Mouse (Mus musculus): Measurements from ENCODE around the gene Ggact.

Gene Ggact

DNA sequence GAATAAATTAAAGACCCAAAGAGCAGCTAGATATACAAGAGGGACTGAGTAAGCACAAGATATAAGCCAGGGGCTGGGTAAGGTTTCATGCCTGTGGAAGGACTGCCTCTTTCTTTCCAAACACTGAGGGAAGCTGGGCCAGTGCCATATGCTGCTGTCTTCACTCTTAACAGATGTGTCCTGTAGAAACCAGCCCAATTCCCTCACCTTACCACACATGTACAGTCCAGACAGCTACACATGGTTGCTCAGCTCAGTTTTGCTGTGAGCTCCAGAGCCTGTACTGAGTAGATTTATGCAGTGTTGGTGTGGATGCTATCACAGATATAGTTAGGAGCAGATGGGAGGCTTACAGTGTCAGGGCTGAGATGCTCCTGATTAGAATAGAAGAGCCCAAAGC, 12.9 kb downstream of the Ggact start:
- in situ Hi-C loops (cut with MboI, MseI), result no loop called here

DNA sequence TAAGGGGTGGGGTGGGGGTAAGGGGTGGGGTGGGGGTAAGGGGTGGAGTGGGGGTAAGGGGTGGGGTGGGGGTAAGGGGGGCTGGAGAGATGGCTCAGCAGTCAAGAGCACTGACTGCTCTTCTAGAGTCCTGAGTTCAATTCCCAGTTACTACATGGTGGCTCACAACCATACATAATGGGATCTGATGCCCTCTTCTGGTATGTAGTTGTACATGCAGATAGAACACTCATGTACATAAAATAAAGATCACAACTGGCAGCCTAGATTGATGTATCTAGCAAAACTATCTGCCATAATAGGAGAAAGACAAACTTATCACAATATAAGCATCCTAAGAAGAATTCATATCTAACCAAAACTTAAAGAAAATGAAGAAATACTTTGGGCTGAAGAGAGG, 15.0 kb downstream of the Ggact start:
- in situ Hi-C loops (cut with MboI, MseI), result no loop called here

DNA sequence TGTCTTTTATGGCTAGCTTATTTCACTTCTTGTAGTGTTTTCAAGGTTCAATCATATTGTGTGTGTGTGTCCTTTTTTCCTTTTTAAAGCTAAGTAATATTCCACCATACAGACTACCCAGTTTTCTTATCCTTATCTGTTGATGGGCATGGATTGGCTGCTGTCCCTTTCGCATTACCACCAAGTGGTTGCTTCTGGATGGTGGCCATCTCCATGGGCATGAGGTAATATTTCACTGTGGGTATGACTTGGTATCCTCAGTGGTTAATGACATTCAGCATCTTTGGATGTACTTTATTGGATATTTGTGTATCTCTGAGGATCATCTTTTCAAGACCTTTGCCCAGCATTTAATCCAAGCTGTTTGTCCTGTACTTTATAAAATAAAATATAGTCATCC, 17.5 kb downstream of the Ggact start:
- in situ Hi-C loops (cut with MboI, MseI), result no loop called here

DNA sequence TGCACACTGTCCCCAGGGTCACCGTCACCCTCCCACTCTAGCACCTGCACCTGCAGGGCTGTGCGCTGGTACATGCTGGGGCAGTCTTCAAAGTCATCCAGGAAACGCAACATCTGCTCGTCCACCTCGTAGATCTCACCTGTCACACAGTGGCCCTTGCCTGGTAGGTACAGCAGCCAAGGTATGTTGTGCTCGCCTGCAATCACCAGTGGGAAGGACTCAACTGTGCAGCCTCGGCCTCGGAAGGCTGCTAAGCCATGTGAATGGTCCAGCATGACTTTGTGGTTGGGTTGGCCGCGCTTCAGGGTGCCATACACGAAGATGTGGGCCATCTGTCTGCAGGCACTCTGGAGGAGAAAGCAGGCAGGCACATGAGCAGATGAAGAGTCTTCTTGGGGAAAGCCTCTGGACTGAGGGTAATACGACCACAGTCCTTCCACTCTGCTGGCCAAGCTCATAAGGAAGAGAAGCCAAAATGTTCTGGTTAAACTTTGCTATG, 22.0 kb downstream of the Ggact start:
- in situ Hi-C loops (cut with MboI, MseI), result no loop called here

DNA sequence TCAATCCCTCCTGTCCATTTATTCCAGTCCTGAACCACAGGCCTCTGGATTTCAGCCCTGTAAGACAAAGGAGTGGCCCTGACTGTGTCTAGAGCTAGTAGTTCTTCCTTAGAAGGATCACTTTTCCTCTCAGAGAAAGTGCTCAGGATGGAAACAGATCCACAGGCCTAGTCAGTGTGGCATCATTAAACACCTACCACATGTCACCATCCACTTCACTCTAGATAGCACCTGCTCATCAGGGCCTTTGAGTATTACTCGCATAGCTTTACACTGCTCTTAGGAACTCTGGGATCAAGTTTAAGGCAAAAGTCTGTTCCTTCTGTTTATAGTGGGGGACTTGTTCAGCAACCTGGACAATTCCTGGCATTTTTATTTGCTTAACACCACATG, 25.1 kb downstream of the Ggact start:
- in situ Hi-C loops (cut with MboI, MseI), result no loop called here

DNA sequence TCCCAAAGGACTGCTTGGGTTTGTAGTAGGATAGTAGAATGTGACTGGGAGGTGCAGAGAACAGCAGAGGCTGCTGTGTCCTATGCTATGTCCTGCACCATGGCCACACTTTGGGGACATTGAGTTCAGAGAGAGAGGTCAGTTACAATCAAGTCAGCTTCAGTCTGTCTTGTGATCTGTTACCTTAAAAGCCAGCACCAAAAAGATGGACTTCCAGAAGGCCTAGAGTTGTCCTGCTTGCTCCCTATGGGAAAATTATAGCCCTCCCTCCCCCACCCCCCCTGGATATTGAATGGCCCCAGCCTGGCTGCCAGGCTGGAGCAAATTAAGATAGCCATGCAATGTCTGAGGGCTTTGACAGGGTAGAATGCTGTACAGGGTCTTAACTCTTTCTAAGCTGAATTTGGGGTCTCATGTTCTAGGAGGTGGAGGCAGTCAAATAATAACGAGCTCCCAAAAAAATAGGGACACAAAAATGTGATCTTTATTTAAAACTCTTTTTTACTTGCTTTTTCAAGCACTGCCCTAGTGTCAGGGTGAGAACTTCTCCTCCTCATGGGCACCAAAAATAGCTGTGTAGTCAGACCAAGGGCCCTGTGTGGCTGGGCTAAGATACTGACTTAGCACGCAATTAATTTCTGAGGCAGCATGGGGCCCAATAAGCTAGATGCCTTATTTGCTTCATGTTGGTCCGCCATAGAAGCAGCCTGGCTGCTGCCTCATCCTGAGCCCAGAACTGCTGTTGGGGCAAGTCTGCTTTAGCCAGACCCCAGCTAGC, 25.7 kb downstream of the Ggact start:
- in situ Hi-C loops (cut with MboI, MseI), result no loop called here

DNA sequence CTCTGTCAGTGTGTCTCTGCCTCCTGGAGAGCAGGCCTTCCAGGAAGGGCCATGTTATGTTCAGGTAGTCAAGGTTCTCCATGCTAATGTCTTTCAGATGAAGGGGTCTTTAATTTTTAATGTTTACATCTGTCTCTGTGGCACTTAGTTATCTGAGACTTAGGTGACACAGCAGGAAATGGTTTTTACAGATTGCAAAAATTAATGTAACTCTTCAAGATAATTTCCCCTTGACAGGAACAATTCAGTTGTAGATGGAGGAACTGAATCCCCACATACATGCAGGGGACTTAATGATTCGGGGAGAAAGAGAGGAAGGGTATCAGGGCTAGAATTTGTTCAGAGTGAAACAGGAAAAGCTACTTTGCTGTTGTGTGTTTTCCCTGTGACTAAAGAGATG, 26.3 kb downstream of the Ggact start:
- in situ Hi-C loops (cut with MboI, MseI), result no loop called here

DNA sequence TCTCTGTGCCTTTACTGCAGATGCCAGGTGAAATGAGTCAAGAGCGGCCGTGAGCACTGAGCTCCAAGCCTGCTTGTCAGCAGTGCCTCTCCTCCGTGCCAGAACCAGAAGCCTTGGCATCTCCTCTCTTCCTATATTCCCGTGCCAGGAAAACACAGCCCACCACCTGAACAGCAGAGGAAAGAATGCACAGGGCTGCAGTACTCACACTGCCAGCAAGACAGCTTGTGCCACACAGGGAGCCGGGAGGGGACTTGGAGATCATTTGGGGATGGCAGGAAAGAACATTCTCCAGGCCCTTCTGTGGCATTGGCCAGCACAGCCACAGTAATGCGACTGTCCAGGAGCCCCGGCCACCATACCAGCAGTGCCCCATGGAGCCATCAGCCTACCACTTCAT, 27.7 kb downstream of the Ggact start:
- in situ Hi-C loops (cut with MboI, MseI), result no loop called here

DNA sequence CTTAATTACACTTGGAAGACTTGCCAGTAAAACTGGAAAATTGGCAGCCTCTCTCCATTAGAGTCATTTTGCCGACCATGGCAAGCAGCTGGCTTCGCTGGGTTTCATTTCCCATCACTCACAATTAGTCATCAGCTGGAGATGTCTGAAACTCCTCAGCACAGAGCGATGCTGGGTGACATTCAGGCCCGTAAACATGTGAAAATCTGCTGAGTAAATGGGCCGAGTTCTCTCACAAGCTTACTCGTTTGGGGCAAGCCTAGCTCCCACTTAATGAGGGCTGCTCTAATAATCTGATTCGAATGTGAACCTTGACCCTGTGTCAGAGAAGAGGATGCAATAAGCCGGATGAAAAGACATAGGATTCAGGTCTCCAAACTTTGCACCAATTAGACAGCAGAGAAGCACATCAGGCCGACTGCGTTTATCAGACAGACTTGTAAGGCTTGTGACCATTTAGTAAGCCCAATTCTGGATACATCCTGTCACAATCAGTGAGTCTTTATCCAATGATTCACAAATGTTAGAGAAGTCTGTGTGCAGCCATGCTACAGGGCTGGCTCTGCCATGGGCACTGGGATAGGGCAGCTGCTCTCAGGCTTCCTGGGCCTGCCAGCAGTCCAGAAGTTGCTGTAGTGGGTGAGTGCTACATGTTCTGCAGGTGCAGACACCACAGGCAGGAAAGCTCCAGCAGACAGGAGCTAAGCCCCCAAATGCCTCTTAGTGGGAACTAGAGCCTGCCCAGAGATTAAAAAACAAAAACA, 29.6 kb downstream of the Ggact start:
- in situ Hi-C loops (cut with MboI, MseI), result no loop called here

DNA sequence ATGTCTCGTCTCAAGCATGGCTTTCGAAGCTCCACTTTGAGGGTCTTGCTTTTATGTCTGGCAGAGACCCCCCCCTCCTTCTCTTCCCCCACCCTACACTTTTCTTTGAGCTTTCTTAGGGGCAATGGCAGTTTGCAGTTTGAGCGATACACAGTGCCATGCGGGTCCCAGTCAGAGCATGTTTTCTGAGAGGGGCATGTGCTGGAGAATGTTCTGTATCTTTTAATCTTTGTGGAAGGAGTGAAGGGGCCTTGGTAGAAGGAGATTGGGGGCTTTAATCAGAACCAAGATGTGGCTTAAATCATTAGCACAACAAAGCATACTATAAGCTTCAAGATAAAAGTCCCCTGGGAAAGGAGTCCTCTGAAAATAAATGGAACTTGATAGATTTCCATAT, 30.1 kb downstream of the Ggact start:
- in situ Hi-C loops (cut with MboI, MseI), result no loop called here

DNA sequence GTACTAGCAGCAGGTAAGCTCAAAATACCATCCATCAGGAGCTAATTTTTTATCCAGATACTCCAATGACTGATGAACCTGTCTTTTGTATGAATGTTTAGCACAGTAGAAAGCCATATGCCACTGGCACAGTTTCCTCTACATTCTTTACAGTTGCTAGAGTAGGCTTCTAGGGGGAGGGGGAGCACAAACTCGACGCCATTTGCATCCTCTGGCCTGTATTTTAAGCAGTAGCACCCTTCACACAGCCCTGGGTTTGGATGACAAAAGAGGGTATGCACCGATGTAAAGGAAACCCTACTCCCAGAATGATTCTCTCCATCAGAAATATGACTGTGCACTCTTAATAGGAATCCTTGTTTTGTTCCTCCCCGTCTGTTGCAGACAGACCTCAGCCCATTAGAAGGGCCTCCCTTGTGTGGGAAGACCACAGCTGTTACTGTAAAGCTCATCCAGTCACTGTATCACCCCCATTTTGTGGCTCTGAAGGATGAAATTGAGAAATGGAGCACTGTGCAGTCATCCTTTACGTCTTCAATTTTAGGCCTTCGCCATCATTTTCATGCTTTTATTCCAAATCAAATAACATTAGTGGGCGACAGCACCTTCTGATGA, 30.7 kb downstream of the Ggact start:
- in situ Hi-C loops (cut with MboI, MseI), result no loop called here

DNA sequence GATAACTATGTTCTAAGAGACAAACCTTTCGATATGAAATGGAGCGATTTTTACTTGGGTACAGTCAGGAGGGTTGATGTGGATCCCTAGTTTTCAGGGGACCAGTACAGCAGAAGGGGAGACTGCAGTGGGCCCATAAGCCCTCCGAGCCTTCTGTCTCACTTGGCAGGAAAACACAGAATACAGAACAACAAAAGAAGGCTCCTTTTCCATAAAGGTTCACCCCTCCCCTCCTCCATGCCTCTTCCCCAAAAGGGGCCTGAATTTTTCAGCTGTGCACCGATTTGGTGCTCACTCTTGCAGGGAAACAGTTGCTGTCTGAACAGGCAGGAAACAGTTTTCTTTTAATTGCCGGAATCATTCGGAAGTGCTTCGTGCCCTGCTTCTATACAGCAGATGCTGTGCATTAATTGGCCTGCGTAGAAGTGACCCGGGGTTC, 31.3 kb downstream of the Ggact start:
- in situ Hi-C loops (cut with MboI, MseI), result no loop called here

DNA sequence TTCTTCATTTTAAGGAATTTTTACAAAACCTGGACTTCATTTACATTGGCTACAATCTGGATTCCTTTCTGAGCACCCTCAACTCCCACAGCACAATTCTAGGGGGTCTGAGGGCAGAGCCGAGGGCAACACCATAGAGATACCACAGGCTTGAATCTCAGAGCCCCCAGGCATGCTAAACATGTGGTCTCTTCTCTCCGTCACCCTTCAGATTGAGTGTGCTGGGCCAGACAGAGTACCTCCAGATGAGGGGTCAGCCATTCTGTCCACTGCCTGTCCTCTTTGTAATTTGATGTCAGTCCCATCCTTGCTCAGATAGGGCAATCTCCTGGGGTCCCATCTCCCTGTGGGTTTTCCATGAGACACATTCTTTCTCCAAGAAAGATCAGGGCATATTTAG, 31.9 kb downstream of the Ggact start:
- in situ Hi-C loops (cut with MboI, MseI), result no loop called here

DNA sequence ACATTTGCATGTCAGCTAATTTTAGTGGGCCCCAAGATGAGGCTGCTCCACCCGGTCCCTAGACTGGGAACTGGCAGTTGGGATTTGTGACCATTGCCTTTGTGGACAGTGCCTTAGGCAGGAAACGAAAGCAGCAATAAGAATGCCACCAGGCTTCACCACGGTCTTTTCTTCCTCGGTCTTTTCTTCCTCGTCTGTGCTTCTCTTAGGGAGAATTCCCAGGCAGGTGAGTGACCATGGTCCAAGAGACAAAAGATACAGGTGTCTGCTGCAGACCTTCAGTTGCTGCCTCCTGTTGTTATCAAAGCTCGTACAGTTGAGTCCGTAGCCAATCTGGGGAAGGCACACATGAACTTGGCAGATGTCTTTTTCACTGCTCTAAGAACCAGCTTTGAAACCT, 33.3 kb downstream of the Ggact start:
- in situ Hi-C loops (cut with MboI, MseI), result no loop called here

DNA sequence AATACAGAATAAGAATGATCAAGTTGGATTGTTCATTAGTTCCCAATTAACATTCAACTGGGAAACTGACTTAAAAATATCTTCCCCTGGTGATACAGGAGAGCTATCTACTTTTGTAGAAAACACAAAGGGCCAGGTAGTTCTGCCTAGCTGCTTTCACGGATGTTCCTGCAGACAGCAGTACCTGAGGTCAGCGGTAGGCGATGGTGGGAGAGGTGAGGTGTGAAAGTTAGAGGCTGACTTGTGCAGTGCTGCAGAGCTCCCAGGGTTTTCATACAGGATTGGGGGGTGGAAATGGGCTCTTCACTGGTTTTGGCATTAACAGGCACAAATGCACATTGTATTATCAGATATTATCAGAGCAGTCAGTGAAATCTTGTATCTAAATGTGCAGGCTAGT, 35.8 kb downstream of the Ggact start:
- in situ Hi-C loops (cut with MboI, MseI), result loop anchor here (10.0 kb wide), 1 partner anchor 383 kb away; the partner anchor contains the start of gene Gm10837

DNA sequence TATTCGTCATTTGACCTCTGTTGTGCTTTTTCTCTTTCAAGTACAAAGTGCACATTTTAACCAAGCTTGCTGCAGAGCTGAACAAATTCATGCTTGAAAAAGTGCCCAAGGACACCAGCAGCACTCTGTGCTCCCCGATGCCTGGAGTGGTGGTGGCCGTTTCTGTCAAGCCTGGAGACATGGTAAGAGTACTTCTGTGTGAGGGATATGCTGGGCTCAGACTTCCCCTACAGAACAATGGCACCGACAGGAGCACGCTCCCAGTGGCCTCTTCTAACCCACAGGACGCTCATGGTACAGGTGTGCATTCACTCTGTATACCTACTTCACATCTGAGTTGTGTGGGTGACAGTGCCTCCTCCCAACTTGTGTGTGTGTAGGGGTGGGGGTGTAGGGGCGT, 36.8 kb downstream of the Ggact start:
- in situ Hi-C loops (cut with MboI, MseI), result loop anchor here (10.0 kb wide), 1 partner anchor 382 kb away; the partner anchor contains the start of gene Gm10837

DNA sequence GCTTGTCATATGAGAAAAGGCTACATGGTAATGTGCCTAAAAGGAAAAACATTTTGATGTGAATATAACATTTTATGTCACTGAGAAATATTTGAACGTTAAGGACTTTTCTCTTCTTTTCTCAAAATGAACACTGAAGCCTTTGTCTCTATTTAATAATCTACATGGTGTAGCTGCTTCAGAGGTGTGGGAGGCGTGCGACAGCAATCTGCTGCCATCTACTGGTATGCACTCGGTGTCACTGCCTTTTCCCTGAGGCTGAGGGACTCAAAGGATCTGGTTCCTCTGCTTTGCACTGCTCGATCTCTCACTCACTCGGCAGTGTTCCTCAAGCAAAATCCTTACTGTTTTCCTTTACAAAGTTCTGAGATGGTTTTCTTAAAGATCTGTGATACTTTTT, 37.4 kb downstream of the Ggact start:
- in situ Hi-C loops (cut with MboI, MseI), result loop anchor here (10.0 kb wide), 1 partner anchor 381 kb away; the partner anchor contains the start of gene Gm10837

DNA sequence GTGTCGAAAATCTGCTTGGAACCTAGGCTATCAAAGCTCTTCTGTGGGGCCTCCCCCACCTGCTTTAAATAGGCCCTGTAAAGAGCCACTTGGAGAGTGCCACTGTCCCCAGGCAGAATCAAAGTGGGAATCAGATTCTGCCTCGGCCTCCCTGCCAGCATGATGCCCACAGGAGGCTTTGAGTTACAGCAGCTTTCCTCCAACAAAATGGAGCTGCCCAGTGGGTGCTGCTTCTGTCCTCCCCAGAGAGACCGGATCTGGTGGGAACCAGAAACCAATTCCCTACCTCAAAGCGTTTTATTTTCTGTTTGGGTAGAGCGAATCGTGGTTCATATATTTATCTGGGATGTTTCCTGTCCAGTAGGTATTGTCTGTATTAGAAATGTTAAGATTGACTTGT, 37.9 kb downstream of the Ggact start:
- in situ Hi-C loops (cut with MboI, MseI), result loop anchor here (10.0 kb wide), 1 partner anchor 381 kb away; the partner anchor contains the start of gene Gm10837

DNA sequence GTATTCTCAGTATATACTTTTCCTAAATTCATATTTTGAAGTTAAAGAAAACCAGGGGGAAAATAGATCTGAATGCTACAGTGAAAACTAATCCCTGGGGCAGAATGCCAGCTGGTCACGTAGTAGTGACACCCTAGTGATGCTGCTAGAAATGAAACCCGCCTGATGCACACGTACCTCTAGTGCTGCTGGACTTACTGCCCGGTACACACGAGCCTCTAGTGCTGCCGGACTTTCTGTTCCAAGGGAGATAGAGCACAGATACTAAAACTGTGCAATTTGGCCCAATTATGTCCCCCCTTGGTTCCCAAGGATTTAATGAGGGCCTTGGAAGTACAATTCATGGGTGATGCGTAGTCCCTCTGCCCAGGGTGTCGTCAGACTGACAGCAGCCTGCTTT, 38.5 kb downstream of the Ggact start:
- in situ Hi-C loops (cut with MboI, MseI), result loop anchor here (10.0 kb wide), 1 partner anchor 380 kb away; the partner anchor contains the start of gene Gm10837

DNA sequence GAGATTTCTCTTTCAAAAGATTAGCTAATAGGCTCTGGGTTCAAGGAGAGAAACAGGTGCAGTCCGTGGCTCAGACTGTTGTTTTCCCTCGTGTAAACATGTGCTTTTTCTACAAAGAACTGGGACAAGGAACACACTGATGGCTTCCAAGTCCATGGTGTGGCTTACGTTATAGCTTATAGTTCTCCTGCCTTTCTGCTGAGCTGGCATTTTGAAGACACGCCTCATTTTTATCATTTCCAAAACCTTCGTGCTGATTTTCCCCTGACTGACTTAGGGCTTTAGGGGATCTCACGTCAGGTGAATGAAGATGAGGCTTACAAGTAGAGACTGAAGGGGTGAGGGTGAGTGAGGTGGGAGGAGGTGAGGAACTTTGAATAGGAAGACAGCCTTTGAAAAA, 40.9 kb downstream of the Ggact start:
- in situ Hi-C loops (cut with MboI, MseI), result loop anchor here (10.0 kb wide), 1 partner anchor 378 kb away; the partner anchor contains the start of gene Gm10837

DNA sequence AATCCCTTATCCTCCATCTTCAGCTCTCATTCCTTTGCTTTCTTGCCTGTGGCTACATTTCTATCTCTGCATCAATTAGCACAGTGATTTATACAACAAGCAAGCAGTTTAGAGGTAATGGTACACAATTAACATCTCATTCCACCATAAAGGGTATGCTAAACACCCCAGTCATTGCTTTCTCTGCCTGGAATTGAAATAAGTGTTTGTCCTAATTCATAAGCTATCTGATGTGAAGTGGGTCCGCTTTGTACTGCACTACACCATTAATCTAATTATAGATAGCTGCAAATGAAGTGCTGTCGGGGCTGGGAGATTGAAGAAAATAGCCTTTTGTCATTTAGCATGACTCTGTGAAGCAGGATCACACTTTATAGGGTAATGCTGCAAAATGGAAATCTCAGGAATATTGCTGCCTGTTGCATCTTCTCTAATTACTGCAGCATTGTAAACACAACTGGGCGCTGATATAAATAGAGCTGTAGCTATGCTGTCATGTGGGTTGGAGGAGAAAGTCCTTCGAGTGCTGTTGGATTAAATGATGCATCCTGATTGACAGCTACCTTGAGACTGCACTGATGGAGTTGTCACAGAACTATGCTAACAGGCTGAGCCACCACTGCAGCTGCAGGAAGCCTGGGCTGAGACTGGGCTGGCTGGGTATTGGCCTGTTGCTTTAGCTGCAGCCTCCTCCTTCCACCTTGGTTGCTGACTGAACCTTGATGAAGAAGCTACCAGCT, 41.5 kb downstream of the Ggact start:
- in situ Hi-C loops (cut with MboI, MseI), result loop anchor here (10.0 kb wide), 1 partner anchor 377 kb away; the partner anchor contains the start of gene Gm10837

Data from T-helper 2 cell (primary cell).